Mouse (Mus musculus): ENCODE measurements around the gene Wbp1. TPM values are rescaled to one million over a fixed set of nuclear protein-coding genes. Genes with fewer than 3 reads are reported as not detected.

Wbp1 gene
- polyA plus RNA-seq, 1 experiment from 2014 or later, result 37.9 TPM

GRCm38 (mm10) chr6:83155552-83156238 is 34.3 kb upstream of the Wbp1 start:
- WGBS (ENCODE audit: insufficient replicate concordance), result 13% methylated on average over 23 of the region's 23 CpGs
- H3K4me2 ChIP-seq, result peak overlapping the region; percentile 84
- H3K9ac ChIP-seq, result peak overlapping the region; percentile 52; the same call in 1 of the 2 replicates
- no peak; the same call in 1 of the 2 replicates for ATAC-seq
- peaks cover 72% of the 10 kb centered on the region for H3K27me3 ChIP-seq (replicated peaks)
- H3K9me3 ChIP-seq (replicated peaks), result no peaks in the 10 kb centered on the region
- no peak overlapping the region for H3K27ac ChIP-seq
- peaks cover 25% of the 10 kb centered on the region for H3K4me1 ChIP-seq
- peaks cover 2% of the 10 kb centered on the region for H3K36me3 ChIP-seq
- H3K4me3 ChIP-seq, result peak overlapping the region; percentile 55

GRCm38 (mm10) chr6:83153485-83153884 is 32.1 kb upstream of the Wbp1 start:
- no peak overlapping the region for H3K27ac ChIP-seq
- H3K36me3 ChIP-seq, result peaks cover 14% of the 10 kb centered on the region
- H3K4me2 ChIP-seq, result no peak overlapping the region
- peaks cover 25% of the 10 kb centered on the region for H3K4me1 ChIP-seq
- peaks cover 60% of the 10 kb centered on the region for H3K27me3 ChIP-seq (replicated peaks)
- no peak for ATAC-seq
- H3K9me3 ChIP-seq (replicated peaks), result no peaks in the 10 kb centered on the region
- H3K4me3 ChIP-seq, result no peak overlapping the region
- 52% methylated on average over 5 of the region's 5 CpGs for WGBS (ENCODE audit: insufficient replicate concordance)
- no peak overlapping the region for H3K9ac ChIP-seq

GRCm38 (mm10) chr6:83153038-83153437 is 31.7 kb upstream of the Wbp1 start:
- Histone ChIP-seq H3K9ac (no peak overlapping the region), H3K4me1 (peaks cover 25% of the 10 kb centered on the region), H3K9me3 (replicated peaks) (no peaks in the 10 kb centered on the region), H3K36me3 (peaks cover 17% of the 10 kb centered on the region), H3K27ac (no peak overlapping the region), H3K4me2 (no peak overlapping the region), H3K27me3 (replicated peaks) (peaks cover 57% of the 10 kb centered on the region), H3K4me3 (no peak overlapping the region)
- 0 out of 2 replicates have a peak, but pooled peaks have one; percentile 22 for ATAC-seq
- WGBS (ENCODE audit: insufficient replicate concordance), result 77% methylated on average over 12 of the region's 12 CpGs

- Histone ChIP-seq H3K27me3 (replicated peaks) (peaks cover 47% of the 10 kb centered on the region), H3K9ac (no peak overlapping the region), H3K4me3 (no peak overlapping the region), H3K27ac (no peak overlapping the region), H3K9me3 (replicated peaks) (no peaks in the 10 kb centered on the region), H3K4me1 (peaks cover 25% of the 10 kb centered on the region), H3K4me2 (no peak overlapping the region), H3K36me3 (peaks cover 27% of the 10 kb centered on the region)
- no peak for ATAC-seq
- 27% methylated on average over 8 of the region's 8 CpGs for WGBS (ENCODE audit: insufficient replicate concordance)
Observed at GRCm38 (mm10) chr6:83151721-83152120, 30.4 kb upstream of the Wbp1 start.

- Histone ChIP-seq H3K27ac (no peak overlapping the region), H3K9ac (no peak overlapping the region), H3K36me3 (peaks cover 27% of the 10 kb centered on the region), H3K27me3 (replicated peaks) (peaks cover 22% of the 10 kb centered on the region), H3K4me3 (no peak overlapping the region), H3K4me2 (no peak overlapping the region), H3K9me3 (replicated peaks) (no peaks in the 10 kb centered on the region), H3K4me1 (peaks cover 30% of the 10 kb centered on the region)
- no peak for ATAC-seq
- WGBS (ENCODE audit: insufficient replicate concordance), result 56% methylated on average over 7 of the region's 7 CpGs
Observed at GRCm38 (mm10) chr6:83147280-83147679, 25.9 kb upstream of the Wbp1 start.

GRCm38 (mm10) chr6:83145805-83146204 is 24.4 kb upstream of the Wbp1 start:
- peaks cover 27% of the 10 kb centered on the region for H3K36me3 ChIP-seq
- H3K9ac ChIP-seq, result no peak overlapping the region
- H3K4me3 ChIP-seq, result no peak overlapping the region
- no peaks in the 10 kb centered on the region for H3K9me3 ChIP-seq (replicated peaks)
- H3K4me1 ChIP-seq, result peaks cover 27% of the 10 kb centered on the region
- no peak for ATAC-seq
- WGBS (ENCODE audit: insufficient replicate concordance), result 54% methylated on average over 9 of the region's 9 CpGs
- no peak overlapping the region for H3K4me2 ChIP-seq
- H3K27me3 ChIP-seq (replicated peaks), result peaks cover 33% of the 10 kb centered on the region
- H3K27ac ChIP-seq, result no peak overlapping the region

- no peak for ATAC-seq
- WGBS (ENCODE audit: insufficient replicate concordance), result 40% methylated on average over 2 of the region's 2 CpGs
- no peak overlapping the region for H3K9ac ChIP-seq
Observed at GRCm38 (mm10) chr6:83145209-83145608, 23.9 kb upstream of the Wbp1 start.

GRCm38 (mm10) chr6:83142886-83143285 is 21.5 kb upstream of the Wbp1 start:
- Histone ChIP-seq H3K27me3 (replicated peaks) (peaks cover 53% of the 10 kb centered on the region), H3K27ac (no peak overlapping the region), H3K4me2 (peak overlapping the region; percentile 56; the same call in 1 of the 2 replicates), H3K9me3 (replicated peaks) (no peaks in the 10 kb centered on the region), H3K9ac (no peak overlapping the region), H3K36me3 (peaks cover 9% of the 10 kb centered on the region), H3K4me1 (peaks cover 42% of the 10 kb centered on the region), H3K4me3 (no peak overlapping the region)
- WGBS (ENCODE audit: insufficient replicate concordance), result 56% methylated on average over 11 of the region's 11 CpGs
- no peak for ATAC-seq

More at GRCm38 (mm10) chr6:83145209-83145608, 23.9 kb upstream of the Wbp1 start:
- no peak overlapping the region for H3K4me3 ChIP-seq
- H3K27me3 ChIP-seq (replicated peaks), result peaks cover 37% of the 10 kb centered on the region
- H3K36me3 ChIP-seq, result peaks cover 21% of the 10 kb centered on the region
- H3K9me3 ChIP-seq (replicated peaks), result no peaks in the 10 kb centered on the region
- no peak overlapping the region for H3K4me2 ChIP-seq
- H3K27ac ChIP-seq, result no peak overlapping the region
- H3K4me1 ChIP-seq, result peaks cover 27% of the 10 kb centered on the region

- H3K4me3 ChIP-seq, result peak overlapping the region; percentile 30
- no peak for ATAC-seq
Observed at GRCm38 (mm10) chr6:83142211-83142731, 20.9 kb upstream of the Wbp1 start.

GRCm38 (mm10) chr6:83141636-83142035 is 20.3 kb upstream of the Wbp1 start:
- H3K36me3 ChIP-seq, result no peaks in the 10 kb centered on the region; the same call in 1 of the 2 replicates
- H3K9me3 ChIP-seq (replicated peaks), result no peaks in the 10 kb centered on the region
- H3K4me1 ChIP-seq, result peaks cover 54% of the 10 kb centered on the region
- peaks cover 65% of the 10 kb centered on the region for H3K27me3 ChIP-seq (replicated peaks)
- H3K9ac ChIP-seq, result no peak overlapping the region
- H3K4me2 ChIP-seq, result peak overlapping the region; percentile 56
- H3K27ac ChIP-seq, result no peak overlapping the region
- 38% methylated on average over 4 of the region's 4 CpGs for WGBS (ENCODE audit: insufficient replicate concordance)
- no peak for ATAC-seq
- H3K4me3 ChIP-seq, result no peak overlapping the region

More at GRCm38 (mm10) chr6:83142211-83142731, 20.9 kb upstream of the Wbp1 start:
- Histone ChIP-seq H3K27me3 (replicated peaks) (peaks cover 59% of the 10 kb centered on the region), H3K9me3 (replicated peaks) (no peaks in the 10 kb centered on the region), H3K36me3 (peaks cover 3% of the 10 kb centered on the region; the same call in 1 of the 2 replicates), H3K4me1 (peaks cover 48% of the 10 kb centered on the region), H3K27ac (no peak overlapping the region), H3K9ac (0 out of 2 replicates have a peak overlapping the region, but pooled peaks have one; percentile 5), H3K4me2 (peak overlapping the region; percentile 56)
- WGBS (ENCODE audit: insufficient replicate concordance), result 4% methylated on average over 41 of the region's 41 CpGs

GRCm38 (mm10) chr6:83140044-83140443 is 18.7 kb upstream of the Wbp1 start:
- Histone ChIP-seq H3K27me3 (replicated peaks) (peaks cover 81% of the 10 kb centered on the region), H3K9ac (no peak overlapping the region), H3K27ac (no peak overlapping the region), H3K9me3 (replicated peaks) (no peaks in the 10 kb centered on the region), H3K4me3 (no peak overlapping the region), H3K36me3 (no peaks in the 10 kb centered on the region), H3K4me1 (peaks cover 59% of the 10 kb centered on the region), H3K4me2 (no peak overlapping the region)
- ATAC-seq, result no peak
- WGBS (ENCODE audit: insufficient replicate concordance), result 79% methylated on average over 8 of the region's 8 CpGs

GRCm38 (mm10) chr6:83138056-83138455 is 16.7 kb upstream of the Wbp1 start:
- peak; percentile 27; the same call in 1 of the 2 replicates for ATAC-seq
- Histone ChIP-seq H3K27ac (peak overlapping the region; percentile 83), H3K9ac (peak overlapping the region; percentile 71), H3K27me3 (replicated peaks) (peaks cover 84% of the 10 kb centered on the region), H3K9me3 (replicated peaks) (no peaks in the 10 kb centered on the region), H3K4me2 (peak overlapping the region; percentile 70), H3K4me1 (peaks cover 73% of the 10 kb centered on the region), H3K36me3 (no peaks in the 10 kb centered on the region), H3K4me3 (peak overlapping the region; percentile 57)
- WGBS (ENCODE audit: insufficient replicate concordance), result 3% methylated on average over 11 of the region's 11 CpGs

All from liver, embryonic 12.5 days (tissue).